Mouse (Mus musculus) liver, embryonic 15.5 days (tissue): ENCODE measurements around the gene Prkd1. TPM values are rescaled to one million over a fixed set of nuclear protein-coding genes. Genes with fewer than 3 reads are reported as not detected.
"Not testable (repeated sequence)": the region's sequence is repeated elsewhere in the genome, so short reads cannot be mapped to it uniquely, and the experiment has no call there.

Experiments used
- ATAC-seq: fragments of 200-750 bp; cut with Nextera tagmentation; 2 replicates; pipeline ENCODE4 v1.8.0; 2017; ENCODE audit warnings: moderate number of reproducible peaks, mild to moderate bottlenecking, moderate library complexity; ENCODE audit not compliant: insufficient read depth
- H3K27ac ChIP-seq: fragments of 300-500 bp; sonication (generic); replicated peaks from 2 replicates; pipeline ENCODE4 v1.5.1; 2015; ENCODE audit warnings: mild to moderate bottlenecking, inconsistent platforms
- H3K27me3 ChIP-seq: fragments of 300-500 bp; sonication (generic); 2 replicates; pipeline ENCODE4 v1.6.1; 2015; ENCODE audit warnings: mild to moderate bottlenecking, inconsistent platforms
- H3K36me3 ChIP-seq: fragments of 300-500 bp; sonication (generic); replicated peaks from 2 replicates; pipeline ENCODE4 v1.6.1; 2015; ENCODE audit warnings: moderate library complexity, mild to moderate bottlenecking, inconsistent platforms
- H3K4me1 ChIP-seq: fragments of 300-500 bp; sonication (generic); replicated peaks from 2 replicates; pipeline ENCODE4 v1.6.1; 2015; ENCODE audit warnings: inconsistent platforms
- H3K4me2 ChIP-seq: fragments of 300-500 bp; sonication (generic); 2 replicates; pipeline ENCODE4 v1.6.1; 2015; ENCODE audit warnings: moderate library complexity, mild to moderate bottlenecking, inconsistent platforms
- H3K4me3 ChIP-seq: fragments of 300-500 bp; sonication (generic); replicated peaks from 2 replicates; pipeline ENCODE4 v1.5.1; 2015; ENCODE audit warnings: mild to moderate bottlenecking, inconsistent platforms
- H3K9ac ChIP-seq: fragments of 300-500 bp; sonication (generic); 2 replicates; pipeline ENCODE4 v1.6.1; 2015; ENCODE audit warnings: moderate library complexity, mild to moderate bottlenecking, inconsistent platforms
- H3K9me3 ChIP-seq: fragments of 300-500 bp; sonication (generic); replicated peaks from 2 replicates; pipeline ENCODE4 v1.6.1; 2016; ENCODE audit warnings: inconsistent platforms
- WGBS: fragments of 180-500 bp; shearing (Covaris S2); methylation state at CpG from one replicate; pipeline ENCODE4 v1.1.7; 2015; ENCODE audit warnings: mixed read lengths; ENCODE audit not compliant: insufficient replicate concordance; 5-methylcytosine and 5-hydroxymethylcytosine counted together
- polyA plus RNA-seq: library from polyadenylated mRNA; unstranded; fragments of >200 nt; fragmentation: Nextera tagmentation; extraction: Ambion mirVana; gene quantifications from 2 replicates; pipeline ENCODE4 v1.2.1, GENCODE M21; 2015

The Prkd1 gene
- 0.48 and 0.61 TPM in 2 replicates for polyA plus RNA-seq

GRCm38 (mm10) chr12:50648671-50649541, at the start of gene Prkd1:
Prkd1 (minus strand) TSS chr12:50649098.
- Histone ChIP-seq H3K9ac (peak within 1 kb of the TSS; percentile 46), H3K27ac (no peak within 1 kb of the TSS), H3K4me3 (peak within 1 kb of the TSS; percentile 64), H3K27me3 (peaks cover 37% of the 10 kb centered on the region), H3K4me1 (peaks cover 10% of the 10 kb centered on the region; the same call in 1 of the 2 replicates), H3K4me2 (peak within 1 kb of the TSS; percentile 81), H3K36me3 (no peaks in the 10 kb centered on the region), H3K9me3 (no peaks in the 10 kb centered on the region)
- under 1% methylated on average over 99 of the region's 114 CpGs for WGBS
- peak; percentile 84 for ATAC-seq

- no peaks in the 10 kb centered on the region for H3K4me1 ChIP-seq
- no peak overlapping the region for H3K27ac ChIP-seq
- H3K4me2 ChIP-seq = no peak overlapping the region
- no peak overlapping the region for H3K9ac ChIP-seq
- no peaks in the 10 kb centered on the region for H3K36me3 ChIP-seq
- 19% methylated on average over 3 of the region's 3 CpGs for WGBS
- no peaks in the 10 kb centered on the region for H3K9me3 ChIP-seq
- no peak overlapping the region for H3K4me3 ChIP-seq
- ATAC-seq = no peak
- H3K27me3 ChIP-seq = no peaks in the 10 kb centered on the region
Observed at GRCm38 (mm10) chr12:50697492-50697891, 48.6 kb upstream of the Prkd1 start.

- ATAC-seq = peak; percentile 36; the same call in 1 of the 2 replicates
- 4% methylated on average over 16 of the region's 16 CpGs for WGBS
- peaks cover 10% of the 10 kb centered on the region; the same call in 1 of the 2 replicates for H3K4me1 ChIP-seq
- H3K27me3 ChIP-seq = peaks cover 37% of the 10 kb centered on the region
- H3K27ac ChIP-seq = no peak overlapping the region
- H3K9ac ChIP-seq = peak overlapping the region; percentile 46
- H3K36me3 ChIP-seq = no peaks in the 10 kb centered on the region
- peak overlapping the region; percentile 81 for H3K4me2 ChIP-seq
- peak overlapping the region; percentile 64 for H3K4me3 ChIP-seq
- no peaks in the 10 kb centered on the region for H3K9me3 ChIP-seq
Observed at GRCm38 (mm10) chr12:50648176-50648670, 675 bp downstream of the Prkd1 start.

GRCm38 (mm10) chr12:50646857-50647256, 2.0 kb downstream of the Prkd1 start:
- H3K4me1 ChIP-seq = peaks cover 10% of the 10 kb centered on the region; the same call in 1 of the 2 replicates
- no peaks in the 10 kb centered on the region for H3K9me3 ChIP-seq
- no peak overlapping the region for H3K4me3 ChIP-seq
- H3K4me2 ChIP-seq = peak overlapping the region; percentile 20
- H3K36me3 ChIP-seq = no peaks in the 10 kb centered on the region
- H3K9ac ChIP-seq = no peak overlapping the region
- ATAC-seq = no peak
- peaks cover 37% of the 10 kb centered on the region for H3K27me3 ChIP-seq
- 47% methylated on average over 4 of the region's 4 CpGs for WGBS
- H3K27ac ChIP-seq = no peak overlapping the region

GRCm38 (mm10) chr12:50642671-50643070, 6.2 kb downstream of the Prkd1 start:
- Histone ChIP-seq H3K9ac (no peak overlapping the region), H3K4me3 (no peak overlapping the region), H3K9me3 (no peaks in the 10 kb centered on the region), H3K36me3 (no peaks in the 10 kb centered on the region), H3K27me3 (peaks cover 4% of the 10 kb centered on the region; the same call in 1 of the 2 replicates), H3K4me2 (no peak overlapping the region), H3K4me1 (no peaks in the 10 kb centered on the region), H3K27ac (no peak overlapping the region)
- ATAC-seq = no peak
- 59% methylated on average over 5 of the region's 5 CpGs for WGBS

GRCm38 (mm10) chr12:50640171-50640570, 8.7 kb downstream of the Prkd1 start:
- Histone ChIP-seq H3K27ac (no peak overlapping the region), H3K4me2 (peak overlapping the region; percentile 20; the same call in 1 of the 2 replicates), H3K9me3 (no peaks in the 10 kb centered on the region), H3K4me1 (no peaks in the 10 kb centered on the region), H3K27me3 (no peaks in the 10 kb centered on the region), H3K4me3 (no peak overlapping the region), H3K36me3 (no peaks in the 10 kb centered on the region), H3K9ac (no peak overlapping the region)
- WGBS = 28% methylated on average over 4 of the region's 4 CpGs
- ATAC-seq = peak; percentile 52; the same call in 1 of the 2 replicates

DNA sequence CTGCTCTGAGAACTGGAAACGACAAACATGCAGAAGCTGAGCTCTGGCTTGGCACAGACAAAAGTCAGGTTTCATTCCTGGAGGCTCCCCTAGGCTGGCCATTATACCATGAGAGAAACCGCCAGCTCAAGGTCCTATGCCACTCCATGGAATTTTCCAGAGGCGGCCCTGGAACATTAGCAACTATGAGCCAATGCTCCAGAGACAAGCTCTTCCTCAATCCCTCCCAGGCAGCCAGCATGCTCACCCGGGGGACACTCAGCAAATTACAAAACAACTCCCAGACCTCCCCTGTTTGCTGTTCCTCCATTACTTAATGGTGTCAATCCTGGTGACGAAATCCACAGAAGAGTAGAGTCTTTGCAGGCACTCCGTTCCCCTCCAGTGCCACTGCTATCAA, 14.5 kb downstream of the Prkd1 start:
- H3K4me2 ChIP-seq = no peak overlapping the region
- 57% methylated on average over 6 of the region's 6 CpGs for WGBS

GRCm38 (mm10) chr12:50626100-50626499, 22.8 kb downstream of the Prkd1 start:
- not testable (repeated sequence) for H3K9ac ChIP-seq, H3K9me3 ChIP-seq, H3K27me3 ChIP-seq, H3K4me2 ChIP-seq, H3K4me1 ChIP-seq, H3K4me3 ChIP-seq, H3K36me3 ChIP-seq, ATAC-seq, H3K27ac ChIP-seq
- WGBS = 56% methylated on average over 2 of the region's 2 CpGs

More for the DNA sequence above, 14.5 kb downstream of the Prkd1 start:
- Histone ChIP-seq H3K4me3 (no peak overlapping the region), H3K4me1 (no peaks in the 10 kb centered on the region), H3K27me3 (no peaks in the 10 kb centered on the region), H3K9ac (no peak overlapping the region), H3K27ac (no peak overlapping the region), H3K9me3 (no peaks in the 10 kb centered on the region), H3K36me3 (no peaks in the 10 kb centered on the region)
- no peak for ATAC-seq

GRCm38 (mm10) chr12:50624175-50624574, 24.7 kb downstream of the Prkd1 start:
- WGBS = 45% methylated on average over 4 of the region's 4 CpGs
- ATAC-seq = no peak
- H3K4me1 ChIP-seq = no peaks in the 10 kb centered on the region
- no peaks in the 10 kb centered on the region for H3K36me3 ChIP-seq
- no peak overlapping the region for H3K9ac ChIP-seq
- H3K4me2 ChIP-seq = no peak overlapping the region
- H3K27ac ChIP-seq = no peak overlapping the region
- H3K4me3 ChIP-seq = no peak overlapping the region
- no peaks in the 10 kb centered on the region for H3K9me3 ChIP-seq
- H3K27me3 ChIP-seq = no peaks in the 10 kb centered on the region

GRCm38 (mm10) chr12:50615852-50616251, 33.0 kb downstream of the Prkd1 start:
- no peak overlapping the region for H3K9ac ChIP-seq
- no peak overlapping the region for H3K4me2 ChIP-seq
- H3K27ac ChIP-seq = no peak overlapping the region
- WGBS = 59% methylated on average over 1 of the region's 1 CpGs
- no peak for ATAC-seq
- H3K27me3 ChIP-seq = no peaks in the 10 kb centered on the region
- no peaks in the 10 kb centered on the region for H3K4me1 ChIP-seq
- no peaks in the 10 kb centered on the region for H3K36me3 ChIP-seq
- no peaks in the 10 kb centered on the region for H3K9me3 ChIP-seq
- H3K4me3 ChIP-seq = no peak overlapping the region

- Histone ChIP-seq H3K4me1 (no peaks in the 10 kb centered on the region), H3K36me3 (no peaks in the 10 kb centered on the region), H3K9ac (no peak overlapping the region), H3K4me2 (no peak overlapping the region), H3K27ac (no peak overlapping the region), H3K27me3 (no peaks in the 10 kb centered on the region), H3K9me3 (no peaks in the 10 kb centered on the region), H3K4me3 (no peak overlapping the region)
- WGBS = 53% methylated on average over 6 of the region's 6 CpGs
- no peak for ATAC-seq
Observed at GRCm38 (mm10) chr12:50614341-50614740, 34.6 kb downstream of the Prkd1 start.
